Mouse (Mus musculus) lung, postnatal 4 days (tissue): ENCODE data around the gene Hint2.

Source experiments
- DNase-seq, 2 experiments: peaks; one replicate each; pipeline ENCODE4 v3.0.0; 2021

Gene Hint2

GRCm38 (mm10) chr4:43656339-43657109 lies at the start of gene Hint2:
Hint2 (minus strand) TSS chr4:43656466.
- DNase-seq = peak; percentile 94 to 96

- no peak for DNase-seq
These were observed 49.7 kb upstream of the Hint2 start for GRCm38 (mm10) chr4:43705991-43706390.

GRCm38 (mm10) chr4:43703851-43704250 lies 47.6 kb upstream of the Hint2 start:
- peak in 1 of 2 experiments; percentile 64 for DNase-seq

- DNase-seq = no peak
These were observed 47.2 kb upstream of the Hint2 start for GRCm38 (mm10) chr4:43703439-43703838.

DNA sequence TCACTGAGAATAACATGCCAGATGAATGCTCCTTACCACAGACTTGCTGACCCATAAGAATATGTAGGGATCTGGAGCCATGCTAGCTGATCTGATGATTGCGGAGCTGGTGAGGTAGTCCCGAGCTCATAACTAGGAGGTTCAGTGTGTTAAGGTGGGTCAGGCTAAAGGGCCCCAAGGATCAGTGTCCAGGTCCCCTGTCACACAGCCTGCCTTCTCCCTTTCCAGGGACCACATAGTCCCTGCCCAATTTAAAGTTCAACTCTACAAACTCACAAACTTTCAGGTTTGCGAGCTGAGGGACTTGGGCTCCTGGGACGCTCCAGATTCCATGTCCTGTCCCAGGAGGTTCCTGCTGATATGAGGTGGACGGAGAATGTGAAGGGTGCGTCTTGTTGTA lies 44.4 kb upstream of the Hint2 start, which contains the start of gene Olfr70:
Gene Olfr70, minus strand, starts transcription at position 101 of the 400 bp plus-strand sequence.
- DNase-seq = no peak

- no peak for DNase-seq
These were observed 40.3 kb upstream of the Hint2 start for GRCm38 (mm10) chr4:43696561-43696960.

GRCm38 (mm10) chr4:43695249-43695671 lies 39.0 kb upstream of the Hint2 start:
- peak; percentile 53 to 74 for DNase-seq

DNA sequence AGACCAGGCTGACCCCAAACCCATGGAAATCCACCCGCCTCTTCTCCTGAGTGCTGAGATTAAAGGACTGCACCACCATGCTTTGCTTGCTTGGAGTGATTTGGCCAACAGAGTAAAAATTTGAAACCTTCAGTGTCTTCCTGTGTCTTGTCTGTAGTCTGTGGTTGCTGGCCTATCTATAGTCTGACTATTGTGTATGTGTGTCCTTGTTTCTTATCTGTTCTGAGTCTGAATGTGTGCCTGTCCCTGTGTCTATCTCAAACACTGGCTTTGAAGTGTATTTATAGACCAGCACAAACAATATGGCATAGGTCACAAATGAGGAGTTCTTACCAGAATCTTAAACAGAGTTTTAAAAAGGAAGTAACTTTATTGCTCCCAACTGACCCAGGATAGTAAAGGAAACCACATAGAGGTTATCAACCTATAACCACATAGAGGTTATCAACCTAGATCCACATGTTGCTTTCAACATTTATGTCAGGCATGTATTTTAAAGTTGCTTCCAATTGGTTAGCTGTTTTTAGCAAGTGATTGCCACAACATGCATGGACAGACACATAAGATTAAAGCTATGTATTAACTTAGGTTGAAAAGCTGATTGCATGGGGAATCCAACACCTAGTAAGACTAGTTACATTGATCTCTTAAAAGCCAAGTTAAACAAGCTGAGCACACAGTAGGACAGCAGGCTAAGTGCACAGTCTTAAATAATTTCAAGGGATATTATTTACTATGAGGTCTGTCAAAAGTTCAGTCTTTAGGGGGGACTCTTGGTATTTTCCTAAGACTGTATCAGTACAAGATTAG lies 38.4 kb upstream of the Hint2 start:
- DNase-seq = no peak

GRCm38 (mm10) chr4:43693806-43694241 lies 37.6 kb upstream of the Hint2 start:
- peak in 1 of 2 experiments; percentile 63 for DNase-seq

- DNase-seq = no peak
These were observed 34.8 kb upstream of the Hint2 start for GRCm38 (mm10) chr4:43691026-43691425.

- no peak for DNase-seq
These were observed 33.8 kb upstream of the Hint2 start for GRCm38 (mm10) chr4:43690021-43690420.

GRCm38 (mm10) chr4:43679416-43680043 lies 23.3 kb upstream of the Hint2 start:
- DNase-seq = peak in 1 of 2 experiments; percentile 22

GRCm38 (mm10) chr4:43678541-43678940 lies 22.3 kb upstream of the Hint2 start:
- peak in 1 of 2 experiments; percentile 14 for DNase-seq

- DNase-seq = peak in 1 of 2 experiments; percentile 11
These were observed 19.3 kb upstream of the Hint2 start for GRCm38 (mm10) chr4:43675608-43676007.

- DNase-seq = no peak
These were observed 18.7 kb upstream of the Hint2 start for GRCm38 (mm10) chr4:43674974-43675373.

DNA sequence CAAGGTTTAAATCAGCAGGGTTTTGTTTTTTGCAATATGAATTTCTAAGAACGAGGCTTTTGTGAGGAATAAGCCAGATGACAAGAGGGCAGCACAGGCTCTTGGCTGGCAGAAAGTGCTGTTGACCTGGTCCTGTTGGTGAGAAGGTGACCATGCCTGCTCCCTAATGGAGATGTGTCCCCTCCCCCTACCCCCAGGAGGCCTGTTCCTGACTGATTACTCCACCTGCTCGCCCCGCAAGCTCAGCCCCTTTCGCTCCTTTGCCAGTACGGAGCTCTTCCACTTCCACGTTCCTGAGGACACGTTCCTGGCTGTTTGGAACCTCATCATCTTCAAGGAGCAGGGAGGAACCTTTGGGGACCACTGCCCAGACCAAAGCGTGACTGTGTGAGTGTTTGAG lies 17.4 kb upstream of the Hint2 start:
- DNase-seq = peak in 1 of 2 experiments; percentile 44

- DNase-seq = peak; percentile 81 to 89
These were observed 15.8 kb upstream of the Hint2 start for GRCm38 (mm10) chr4:43672070-43672469.

- peak; percentile 84 to 88 for DNase-seq
These were observed 13.1 kb upstream of the Hint2 start for GRCm38 (mm10) chr4:43669428-43669794.

DNA sequence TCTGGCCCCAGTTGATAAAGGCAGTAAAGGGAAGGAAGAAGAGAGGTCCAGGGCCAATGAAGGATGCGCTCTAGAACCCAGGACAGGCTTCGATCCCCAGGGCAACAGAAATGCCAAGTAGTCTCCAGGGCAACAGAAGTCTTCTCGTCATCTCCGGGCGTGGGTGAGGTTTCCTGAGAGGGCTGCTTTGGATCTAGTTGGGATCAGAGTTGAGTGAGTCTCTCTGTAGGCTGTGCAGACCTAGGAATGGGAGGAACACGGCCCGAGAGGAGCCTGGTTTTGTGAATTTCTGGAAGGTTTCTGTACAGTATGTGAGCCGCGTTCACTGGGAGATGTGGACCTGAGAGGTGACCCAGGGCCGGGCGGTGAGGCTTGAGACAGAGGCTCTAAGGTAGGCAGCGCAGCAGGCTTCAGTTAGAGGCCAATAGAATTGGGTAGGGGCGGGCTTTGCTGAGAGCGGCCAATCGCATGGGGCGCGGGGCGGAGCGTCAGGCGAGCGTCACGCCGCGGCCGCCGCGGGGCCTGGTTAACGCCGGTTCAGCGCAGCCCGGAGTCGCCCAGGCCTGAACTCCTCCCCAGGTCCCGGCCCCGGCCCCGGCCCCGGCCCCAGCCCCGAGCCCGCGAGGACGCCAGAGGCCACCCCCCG lies 12.6 kb upstream of the Hint2 start, which contains the start of the genes Tmem8b and Fam221b:
Gene Tmem8b, plus strand, starts transcription at position 190 of the 646 bp plus-strand sequence.
Gene Fam221b, minus strand, starts transcription at position 364 of the 646 bp plus-strand sequence.
- DNase-seq = peak; percentile 93

DNA sequence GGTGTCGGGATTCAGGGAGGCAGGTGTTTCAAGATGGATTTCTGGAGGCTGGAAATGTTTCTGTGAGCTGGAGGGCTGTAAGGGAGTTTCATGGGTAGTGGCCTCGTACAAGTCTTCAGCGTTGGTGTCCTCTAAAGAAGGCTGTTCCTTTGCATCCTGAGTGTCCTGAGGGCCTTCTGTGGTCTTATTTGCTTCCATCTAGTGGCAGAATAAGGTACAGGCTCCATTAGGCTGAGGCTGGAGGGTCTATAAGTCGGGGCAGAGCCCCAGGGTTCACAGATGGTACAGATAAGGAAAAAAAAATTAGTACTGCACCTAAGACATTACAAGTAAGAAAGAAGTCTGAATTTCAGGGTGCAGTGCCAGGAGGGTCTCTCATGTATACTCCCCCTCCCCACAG lies 10.1 kb upstream of the Hint2 start:
- peak in 1 of 2 experiments; percentile 29 for DNase-seq

GRCm38 (mm10) chr4:43657146-43657545 lies 880 bp upstream of the Hint2 start:
- no peak for DNase-seq

DNA sequence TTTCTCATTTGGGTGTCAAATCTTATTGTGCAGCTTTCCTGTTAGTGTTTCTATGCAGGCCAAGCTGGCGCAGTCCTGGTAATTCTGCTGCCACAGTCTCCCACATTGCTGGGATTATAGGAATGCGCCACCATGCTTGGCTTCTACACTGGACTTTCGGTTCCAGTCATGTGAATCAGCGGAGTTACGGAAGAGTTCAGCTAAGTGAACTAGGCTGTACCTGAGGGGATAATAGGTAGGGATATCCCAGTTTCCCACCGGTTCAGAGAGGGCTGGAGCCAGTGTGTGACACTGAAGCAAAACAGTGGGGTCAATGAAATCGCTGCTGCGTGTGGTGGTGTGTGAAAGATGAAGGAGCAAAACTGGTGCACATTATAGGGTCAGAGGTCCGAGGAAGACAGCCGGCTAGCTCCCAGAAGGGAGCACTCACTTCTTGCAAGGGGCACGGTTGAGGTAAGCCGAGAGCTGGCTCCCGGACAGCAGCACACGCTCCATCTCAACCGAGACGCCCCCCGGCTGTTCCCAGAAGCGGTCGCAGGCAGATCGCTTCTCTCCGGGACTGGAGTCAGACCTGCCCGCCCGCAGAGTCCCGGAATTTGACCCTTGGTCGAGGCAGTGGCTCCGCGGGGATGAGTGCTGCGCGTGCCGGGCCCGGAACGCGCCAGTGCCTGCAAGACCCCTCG lies 469 bp downstream of the Hint2 start:
- DNase-seq = no peak
